Mouse (Mus musculus) liver, postnatal 0 days (tissue): ENCODE measurements around the gene Dcaf1.

ENCODE experiments used
- CTCF ChIP-seq: sonication (generic); IDR thresholded peaks from 2 replicates; pipeline ENCODE4 v1.5.1; 2016; ENCODE audit warnings: antibody characterized with exemption, low read depth
- EP300 ChIP-seq: IDR thresholded peaks from 2 replicates; pipeline ENCODE4 v1.6.1; 2016; ENCODE audit warnings: antibody characterized with exemption, low read depth, mild to moderate bottlenecking

- no peak for TF ChIP-seq CTCF
- TF ChIP-seq EP300: no peak
These were observed 32.3 kb upstream of the Dcaf1 start for GRCm38 (mm10) chr9:106789363-106789762.
